Mouse (Mus musculus): Measurements from ENCODE around the gene Ak6. TPM values are rescaled to one million over a fixed set of nuclear protein-coding genes. Genes with fewer than 3 reads are reported as not detected.

Ak6 gene
- polyA plus RNA-seq, 1 experiment = 139 TPM

- Histone ChIP-seq H3K4me3 (ENCODE audit: insufficient read depth, poor library complexity, severe bottlenecking) (no peak overlapping the region), H3K79me2 (ENCODE audit: control insufficient read depth, insufficient read depth) (no peaks in the 10 kb centered on the region), H3K79me3 (ENCODE audit: low read depth) (no peaks in the 10 kb centered on the region), H3K36me3 (ENCODE audit: control insufficient read depth, insufficient read depth) (no peaks in the 10 kb centered on the region), H3K27me3 (ENCODE audit: control insufficient read depth, insufficient read depth, insufficient read length) (no peaks in the 10 kb centered on the region), H3ac (ENCODE audit: control insufficient read depth, insufficient read length, low read depth) (no peak overlapping the region)
- TF ChIP-seq FOSL1 (IDR thresholded peaks at IDR 0.05; ENCODE audit: insufficient read depth, low read length, poor library complexity, severe bottlenecking) = no peak
- TF ChIP-seq MYOG (IDR thresholded peaks at IDR 0.05; ENCODE audit: control insufficient read depth, extremely low read depth, insufficient read length) = no peak
- no peak for TF ChIP-seq CEBPB (IDR thresholded peaks at IDR 0.05; ENCODE audit: low read depth)
These were observed 44.9 kb upstream of the Ak6 start for GRCm38 (mm10) chr13:100605845-100606244.

- no peaks in the 10 kb centered on the region for H3K79me3 ChIP-seq (ENCODE audit: low read depth)
- no peak for TF ChIP-seq FOSL1 (IDR thresholded peaks at IDR 0.05; ENCODE audit: insufficient read depth, low read length, poor library complexity, severe bottlenecking)
- no peak for TF ChIP-seq MAX (IDR thresholded peaks at IDR 0.05)
- no peak for TF ChIP-seq MYOD1 (IDR thresholded peaks at IDR 0.05; ENCODE audit: control insufficient read depth, insufficient read length, low read depth)
- no peak for TF ChIP-seq USF1 (IDR thresholded peaks at IDR 0.05; ENCODE audit: low read depth)
- no peak for TF ChIP-seq MYOG (IDR thresholded peaks at IDR 0.05; ENCODE audit: control insufficient read depth, extremely low read depth, insufficient read length)
- no peak for TF ChIP-seq CTCF (IDR thresholded peaks at IDR 0.05; ENCODE audit: control insufficient read depth, insufficient read depth, insufficient read length)
- TF ChIP-seq CEBPB (IDR thresholded peaks at IDR 0.05; ENCODE audit: low read depth) = no peak
- no peaks in the 10 kb centered on the region for H3K79me2 ChIP-seq (ENCODE audit: control insufficient read depth, insufficient read depth)
- H3K36me3 ChIP-seq (ENCODE audit: control insufficient read depth, insufficient read depth) = no peaks in the 10 kb centered on the region
- H3K4me3 ChIP-seq (ENCODE audit: insufficient read depth, poor library complexity, severe bottlenecking) = no peak overlapping the region
- H3ac ChIP-seq (ENCODE audit: control insufficient read depth, insufficient read length, low read depth) = no peak overlapping the region
- no peaks in the 10 kb centered on the region for H3K27me3 ChIP-seq (ENCODE audit: control insufficient read depth, insufficient read depth, insufficient read length)
These were observed 43.0 kb upstream of the Ak6 start for GRCm38 (mm10) chr13:100607756-100608155.

GRCm38 (mm10) chr13:100611266-100611665 is 39.5 kb upstream of the Ak6 start:
- Histone ChIP-seq H3K36me3 (ENCODE audit: control insufficient read depth, insufficient read depth) (peaks cover under 1% of the 10 kb centered on the region), H3K79me3 (ENCODE audit: low read depth) (no peaks in the 10 kb centered on the region), H3K27me3 (ENCODE audit: control insufficient read depth, insufficient read depth, insufficient read length) (no peaks in the 10 kb centered on the region), H3K79me2 (ENCODE audit: control insufficient read depth, insufficient read depth) (no peaks in the 10 kb centered on the region), H3K4me3 (ENCODE audit: insufficient read depth, poor library complexity, severe bottlenecking) (no peak overlapping the region), H3ac (ENCODE audit: control insufficient read depth, insufficient read length, low read depth) (no peak overlapping the region)
- TF ChIP-seq MYOG (IDR thresholded peaks at IDR 0.05; ENCODE audit: control insufficient read depth, extremely low read depth, insufficient read length) (no peak), MAX (IDR thresholded peaks at IDR 0.05) (no peak), USF1 (IDR thresholded peaks at IDR 0.05; ENCODE audit: low read depth) (no peak), FOSL1 (IDR thresholded peaks at IDR 0.05; ENCODE audit: insufficient read depth, low read length, poor library complexity, severe bottlenecking) (no peak), MYOD1 (IDR thresholded peaks at IDR 0.05; ENCODE audit: control insufficient read depth, insufficient read length, low read depth) (no peak), CTCF (IDR thresholded peaks at IDR 0.05; ENCODE audit: control insufficient read depth, insufficient read depth, insufficient read length) (no peak), CEBPB (IDR thresholded peaks at IDR 0.05; ENCODE audit: low read depth) (no peak)

- Histone ChIP-seq H3K4me3 (ENCODE audit: insufficient read depth, poor library complexity, severe bottlenecking) (no peak overlapping the region), H3ac (ENCODE audit: control insufficient read depth, insufficient read length, low read depth) (no peak overlapping the region), H3K79me3 (ENCODE audit: low read depth) (no peaks in the 10 kb centered on the region), H3K79me2 (ENCODE audit: control insufficient read depth, insufficient read depth) (no peaks in the 10 kb centered on the region), H3K36me3 (ENCODE audit: control insufficient read depth, insufficient read depth) (peaks cover 7% of the 10 kb centered on the region), H3K27me3 (ENCODE audit: control insufficient read depth, insufficient read depth, insufficient read length) (no peaks in the 10 kb centered on the region)
- TF ChIP-seq USF1 (IDR thresholded peaks at IDR 0.05; ENCODE audit: low read depth) = no peak
- no peak for TF ChIP-seq FOSL1 (IDR thresholded peaks at IDR 0.05; ENCODE audit: insufficient read depth, low read length, poor library complexity, severe bottlenecking)
- TF ChIP-seq MYOG (IDR thresholded peaks at IDR 0.05; ENCODE audit: control insufficient read depth, extremely low read depth, insufficient read length) = no peak
- TF ChIP-seq MAX (IDR thresholded peaks at IDR 0.05) = no peak
- TF ChIP-seq CEBPB (IDR thresholded peaks at IDR 0.05; ENCODE audit: low read depth) = no peak
- no peak for TF ChIP-seq MYOD1 (IDR thresholded peaks at IDR 0.05; ENCODE audit: control insufficient read depth, insufficient read length, low read depth)
- TF ChIP-seq CTCF (IDR thresholded peaks at IDR 0.05; ENCODE audit: control insufficient read depth, insufficient read depth, insufficient read length) = no peak
These were observed 38.5 kb upstream of the Ak6 start for GRCm38 (mm10) chr13:100612251-100612650.

DNA sequence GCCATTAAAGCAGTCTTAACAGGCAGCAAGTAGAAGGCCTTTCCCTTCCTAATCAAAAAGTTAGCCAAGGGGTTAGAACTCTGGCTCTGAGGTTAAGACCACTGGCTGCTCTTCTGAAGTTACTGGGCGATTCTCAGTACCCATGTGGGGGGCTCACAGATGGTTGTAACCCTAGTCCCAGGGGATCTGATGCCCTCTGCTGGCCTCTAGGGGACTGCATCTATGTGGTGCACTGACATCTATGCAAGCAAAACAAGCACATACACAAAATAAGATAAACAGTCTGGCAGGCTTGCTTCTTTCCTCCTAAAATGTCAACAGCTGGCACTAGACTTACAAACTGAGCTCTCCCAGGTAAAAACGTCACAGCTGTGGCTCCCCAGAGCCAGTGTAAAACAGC is 37.9 kb upstream of the Ak6 start:
- Histone ChIP-seq H3K27me3 (ENCODE audit: control insufficient read depth, insufficient read depth, insufficient read length) (no peaks in the 10 kb centered on the region), H3K79me3 (ENCODE audit: low read depth) (no peaks in the 10 kb centered on the region), H3K36me3 (ENCODE audit: control insufficient read depth, insufficient read depth) (peaks cover 13% of the 10 kb centered on the region), H3K79me2 (ENCODE audit: control insufficient read depth, insufficient read depth) (no peaks in the 10 kb centered on the region), H3ac (ENCODE audit: control insufficient read depth, insufficient read length, low read depth) (no peak overlapping the region), H3K4me3 (ENCODE audit: insufficient read depth, poor library complexity, severe bottlenecking) (no peak overlapping the region)
- TF ChIP-seq CTCF (IDR thresholded peaks at IDR 0.05; ENCODE audit: control insufficient read depth, insufficient read depth, insufficient read length) (peak; percentile 4), MYOG (IDR thresholded peaks at IDR 0.05; ENCODE audit: control insufficient read depth, extremely low read depth, insufficient read length) (no peak)

DNA sequence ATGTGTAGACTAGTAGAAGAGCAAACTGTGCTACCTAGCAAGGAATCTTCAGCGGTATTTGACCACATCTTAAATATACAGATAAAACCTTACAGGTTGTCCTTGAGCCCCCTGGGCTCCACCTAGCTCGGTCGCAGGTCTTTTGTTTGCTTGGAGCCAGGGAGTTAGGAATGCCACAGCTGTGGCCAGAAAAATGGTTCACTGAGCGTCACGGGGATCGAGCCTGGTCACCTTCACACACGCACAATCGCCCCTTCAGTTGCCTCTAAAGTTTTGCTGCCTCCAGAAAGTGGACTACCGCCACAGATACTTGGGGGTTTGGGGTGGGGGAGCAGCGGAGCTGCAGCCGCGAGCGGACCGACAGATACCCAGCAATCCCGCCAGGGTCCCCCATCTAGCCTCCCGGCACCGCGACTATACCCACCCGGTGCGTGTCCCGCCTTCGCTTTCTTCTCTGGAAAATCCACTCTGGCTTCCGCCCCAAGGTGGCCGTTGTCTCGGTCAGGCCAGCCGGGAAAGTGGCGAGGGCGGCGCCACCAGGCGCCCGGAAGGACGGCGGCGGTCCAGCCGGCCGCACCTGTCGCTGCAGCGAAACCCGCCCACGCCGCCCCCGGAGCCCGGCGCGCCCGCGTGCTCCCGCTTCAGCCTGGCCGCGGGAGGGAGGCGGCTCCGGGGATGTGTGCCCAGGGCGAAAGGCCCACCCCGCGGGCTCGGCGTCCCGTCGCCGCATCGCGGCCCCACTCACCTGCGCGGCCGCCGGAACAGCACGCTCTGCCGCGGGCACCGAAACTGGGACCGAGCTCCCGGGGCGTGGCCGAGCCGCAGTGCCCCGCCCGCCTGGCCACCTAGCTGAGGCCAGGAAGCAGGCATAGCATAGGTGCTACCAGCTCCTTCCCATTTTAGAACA is 34.3 kb upstream of the Ak6 start, which contains the start of gene Marveld2:
TSS of gene Marveld2 (minus strand) at position 791 of the 907 bp plus-strand sequence.
- Histone ChIP-seq H3K79me3 (ENCODE audit: low read depth) (no peaks in the 10 kb centered on the region), H3K27me3 (ENCODE audit: control insufficient read depth, insufficient read depth, insufficient read length) (no peaks in the 10 kb centered on the region), H3K36me3 (ENCODE audit: control insufficient read depth, insufficient read depth) (peaks cover 36% of the 10 kb centered on the region), H3K4me3 (ENCODE audit: insufficient read depth, poor library complexity, severe bottlenecking) (no peak within 1 kb of the TSS), H3K79me2 (ENCODE audit: control insufficient read depth, insufficient read depth) (no peaks in the 10 kb centered on the region), H3ac (ENCODE audit: control insufficient read depth, insufficient read length, low read depth) (no peak within 1 kb of the TSS)
- TF ChIP-seq MYOG (IDR thresholded peaks at IDR 0.05; ENCODE audit: control insufficient read depth, extremely low read depth, insufficient read length) = no peak
- no peak for TF ChIP-seq MYOD1 (IDR thresholded peaks at IDR 0.05; ENCODE audit: control insufficient read depth, insufficient read length, low read depth)
- TF ChIP-seq CTCF (IDR thresholded peaks at IDR 0.05; ENCODE audit: control insufficient read depth, insufficient read depth, insufficient read length) = no peak
- no peak for TF ChIP-seq MAX (IDR thresholded peaks at IDR 0.05)
- no peak for TF ChIP-seq USF1 (IDR thresholded peaks at IDR 0.05; ENCODE audit: low read depth)
- TF ChIP-seq CEBPB (IDR thresholded peaks at IDR 0.05; ENCODE audit: low read depth) = no peak
- no peak for TF ChIP-seq FOSL1 (IDR thresholded peaks at IDR 0.05; ENCODE audit: insufficient read depth, low read length, poor library complexity, severe bottlenecking)
